Mouse (Mus musculus): ENCODE results near the gene N4bp1. TPM values are rescaled to one million over a fixed set of nuclear protein-coding genes. Genes with fewer than 3 reads are reported as not detected.

N4bp1 gene
- polyA plus RNA-seq, 1 experiment from 2014 or later: 10.3 TPM

GRCm38 (mm10) chr8:86870771-86871170 lies 14.3 kb downstream of the N4bp1 start:
- Histone ChIP-seq H3K4me3 (no peak overlapping the region), H3K36me3 (replicated peaks) (peaks cover 11% of the 10 kb centered on the region), H3K9me3 (no peaks in the 10 kb centered on the region), H3K4me1 (no peaks in the 10 kb centered on the region), H3K27ac (replicated peaks) (no peak overlapping the region), H3K27me3 (replicated peaks; ENCODE audit: low read depth, poor library complexity, severe bottlenecking) (no peaks in the 10 kb centered on the region)
- WGBS: 91% methylated on average over 2 of the region's 2 CpGs
- no peak for DNase-seq (ENCODE audit: low spot score)

- Histone ChIP-seq H3K27me3 (replicated peaks; ENCODE audit: low read depth, poor library complexity, severe bottlenecking) (no peaks in the 10 kb centered on the region), H3K9me3 (no peaks in the 10 kb centered on the region), H3K4me3 (no peak overlapping the region), H3K36me3 (replicated peaks) (peaks cover 6% of the 10 kb centered on the region), H3K27ac (replicated peaks) (no peak overlapping the region), H3K4me1 (no peaks in the 10 kb centered on the region)
- WGBS: 95% methylated on average over 3 of the region's 3 CpGs
- DNase-seq (ENCODE audit: low spot score): no peak
These were observed 17.0 kb downstream of the N4bp1 start for GRCm38 (mm10) chr8:86868041-86868440.

DNA sequence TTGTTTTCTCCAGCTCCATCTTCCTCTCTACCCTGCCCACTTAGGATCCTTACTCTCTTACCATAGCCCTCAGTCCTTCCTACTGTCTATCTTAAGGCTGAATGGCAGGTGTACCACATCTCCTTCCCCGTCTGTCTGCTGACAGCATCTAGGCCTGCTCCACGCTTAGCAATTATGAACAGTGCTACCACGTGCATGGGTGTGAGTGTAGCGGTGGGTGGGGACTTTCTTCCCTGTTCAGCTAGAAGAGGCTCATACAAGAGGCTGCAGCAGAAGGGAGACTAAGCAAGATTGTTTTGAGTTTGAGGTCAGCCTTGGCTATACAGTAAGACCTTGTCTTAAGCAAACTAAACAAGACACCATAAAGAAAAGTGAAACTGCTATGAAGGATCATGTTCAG lies 20.3 kb downstream of the N4bp1 start:
- Histone ChIP-seq H3K4me3 (no peak overlapping the region), H3K27ac (replicated peaks) (no peak overlapping the region), H3K36me3 (replicated peaks) (peaks cover 22% of the 10 kb centered on the region), H3K9me3 (no peaks in the 10 kb centered on the region), H3K4me1 (no peaks in the 10 kb centered on the region; the same call in 1 of the 2 replicates), H3K27me3 (replicated peaks; ENCODE audit: low read depth, poor library complexity, severe bottlenecking) (no peaks in the 10 kb centered on the region)
- 88% methylated on average over 4 of the region's 4 CpGs for WGBS
- DNase-seq (ENCODE audit: low spot score): no peak

- no peaks in the 10 kb centered on the region for H3K27me3 ChIP-seq (replicated peaks; ENCODE audit: low read depth, poor library complexity, severe bottlenecking)
- no peak for DNase-seq (ENCODE audit: low spot score)
- no peaks in the 10 kb centered on the region for H3K9me3 ChIP-seq
- WGBS: 86% methylated on average over 4 of the region's 4 CpGs
- H3K27ac ChIP-seq (replicated peaks): no peak overlapping the region
- peaks cover 38% of the 10 kb centered on the region for H3K36me3 ChIP-seq (replicated peaks)
- peaks cover under 1% of the 10 kb centered on the region; the same call in 1 of the 2 replicates for H3K4me1 ChIP-seq
- no peak overlapping the region for H3K4me3 ChIP-seq
These were observed 22.2 kb downstream of the N4bp1 start for GRCm38 (mm10) chr8:86862837-86863236.

GRCm38 (mm10) chr8:86862155-86862816 lies 22.8 kb downstream of the N4bp1 start:
- H3K4me1 ChIP-seq: peaks cover 4% of the 10 kb centered on the region; the same call in 1 of the 2 replicates
- WGBS: 89% methylated on average over 3 of the region's 3 CpGs
- H3K36me3 ChIP-seq (replicated peaks): peaks cover 42% of the 10 kb centered on the region
- H3K4me3 ChIP-seq: no peak overlapping the region
- H3K9me3 ChIP-seq: no peaks in the 10 kb centered on the region
- H3K27me3 ChIP-seq (replicated peaks; ENCODE audit: low read depth, poor library complexity, severe bottlenecking): no peaks in the 10 kb centered on the region
- no peak overlapping the region for H3K27ac ChIP-seq (replicated peaks)
- no peak for DNase-seq (ENCODE audit: low spot score)

DNA sequence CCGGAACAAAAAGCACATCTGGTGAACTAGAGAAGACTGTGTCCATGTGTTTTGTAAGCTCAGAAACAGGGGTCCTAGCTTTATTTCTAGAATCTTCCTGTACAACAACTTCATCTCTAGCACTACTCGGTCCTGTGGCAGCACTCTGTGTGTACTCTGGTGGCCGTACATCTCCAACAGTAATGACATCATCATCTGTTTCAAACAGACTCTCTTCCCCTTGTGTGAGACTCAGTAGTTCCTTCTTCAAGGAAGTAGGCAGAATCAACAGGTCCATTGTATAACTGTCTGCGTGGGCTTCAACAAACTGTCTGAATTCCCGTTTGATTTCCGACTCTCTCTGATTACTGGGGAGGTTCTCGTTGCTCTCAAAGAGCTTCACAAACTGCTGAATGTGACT lies 23.5 kb downstream of the N4bp1 start:
- Histone ChIP-seq H3K36me3 (replicated peaks) (peaks cover 47% of the 10 kb centered on the region), H3K9me3 (no peaks in the 10 kb centered on the region), H3K4me3 (no peak overlapping the region), H3K4me1 (peaks cover 4% of the 10 kb centered on the region; the same call in 1 of the 2 replicates), H3K27ac (replicated peaks) (no peak overlapping the region), H3K27me3 (replicated peaks; ENCODE audit: low read depth, poor library complexity, severe bottlenecking) (no peaks in the 10 kb centered on the region)
- WGBS: 65% methylated on average over 7 of the region's 7 CpGs
- no peak for DNase-seq (ENCODE audit: low spot score)

- 91% methylated on average over 7 of the region's 7 CpGs for WGBS
- no peak for DNase-seq (ENCODE audit: low spot score)
- Histone ChIP-seq H3K9me3 (no peaks in the 10 kb centered on the region), H3K36me3 (replicated peaks) (peaks cover 76% of the 10 kb centered on the region), H3K4me1 (peaks cover 19% of the 10 kb centered on the region), H3K27me3 (replicated peaks; ENCODE audit: low read depth, poor library complexity, severe bottlenecking) (no peaks in the 10 kb centered on the region), H3K4me3 (no peak overlapping the region), H3K27ac (replicated peaks) (no peak overlapping the region)
These were observed 28.8 kb downstream of the N4bp1 start for GRCm38 (mm10) chr8:86856248-86856647.

DNA sequence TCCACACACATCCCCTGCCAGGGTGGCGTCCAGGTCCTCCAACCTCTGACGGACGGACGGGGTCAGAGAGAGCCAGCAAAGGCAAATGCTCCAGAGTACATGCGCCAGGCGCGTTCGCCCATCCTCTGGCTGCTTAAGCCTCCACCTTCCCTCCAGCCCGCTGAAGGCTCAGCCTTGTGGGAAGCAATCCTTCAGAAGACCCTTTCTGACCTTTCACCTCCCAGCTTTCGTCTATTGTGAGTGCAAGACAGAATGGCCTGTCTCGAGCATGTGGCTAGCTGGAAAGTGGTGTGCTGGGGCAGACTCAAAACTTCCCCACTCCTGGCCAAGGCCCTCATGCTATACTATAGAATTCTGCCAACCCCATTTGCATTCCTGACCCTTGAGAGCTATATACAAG lies 30.4 kb downstream of the N4bp1 start:
- Histone ChIP-seq H3K36me3 (replicated peaks) (peaks cover 76% of the 10 kb centered on the region), H3K9me3 (no peaks in the 10 kb centered on the region), H3K27ac (replicated peaks) (no peak overlapping the region; the same call in 1 of the 2 replicates), H3K4me3 (no peak overlapping the region), H3K27me3 (replicated peaks; ENCODE audit: low read depth, poor library complexity, severe bottlenecking) (no peaks in the 10 kb centered on the region), H3K4me1 (peaks cover 19% of the 10 kb centered on the region)
- peak; percentile 16 for DNase-seq (ENCODE audit: low spot score)
- WGBS: 56% methylated on average over 11 of the region's 11 CpGs

- peaks cover 75% of the 10 kb centered on the region for H3K36me3 ChIP-seq (replicated peaks)
- WGBS: 82% methylated on average over 2 of the region's 2 CpGs
These were observed 31.1 kb downstream of the N4bp1 start for GRCm38 (mm10) chr8:86853989-86854373.

GRCm38 (mm10) chr8:86853266-86853988 lies 31.6 kb downstream of the N4bp1 start:
- Histone ChIP-seq H3K4me1 (peaks cover 19% of the 10 kb centered on the region), H3K27ac (replicated peaks) (no peak overlapping the region), H3K36me3 (replicated peaks) (peaks cover 75% of the 10 kb centered on the region), H3K4me3 (no peak overlapping the region), H3K27me3 (replicated peaks; ENCODE audit: low read depth, poor library complexity, severe bottlenecking) (no peaks in the 10 kb centered on the region), H3K9me3 (no peaks in the 10 kb centered on the region)
- no peak for DNase-seq (ENCODE audit: low spot score)
- WGBS: 94% methylated on average over 8 of the region's 8 CpGs

More at GRCm38 (mm10) chr8:86853989-86854373, 31.1 kb downstream of the N4bp1 start:
- no peaks in the 10 kb centered on the region for H3K9me3 ChIP-seq
- no peak overlapping the region for H3K4me3 ChIP-seq
- DNase-seq (ENCODE audit: low spot score): no peak
- no peaks in the 10 kb centered on the region for H3K27me3 ChIP-seq (replicated peaks; ENCODE audit: low read depth, poor library complexity, severe bottlenecking)
- peaks cover 19% of the 10 kb centered on the region for H3K4me1 ChIP-seq
- H3K27ac ChIP-seq (replicated peaks): no peak overlapping the region

- H3K4me3 ChIP-seq: no peak overlapping the region
- no peaks in the 10 kb centered on the region for H3K9me3 ChIP-seq
- DNase-seq (ENCODE audit: low spot score): no peak
- H3K27ac ChIP-seq (replicated peaks): no peak overlapping the region
- peaks cover 78% of the 10 kb centered on the region for H3K36me3 ChIP-seq (replicated peaks)
- WGBS: 97% methylated on average over 3 of the region's 3 CpGs
- peaks cover 20% of the 10 kb centered on the region for H3K4me1 ChIP-seq
- no peaks in the 10 kb centered on the region for H3K27me3 ChIP-seq (replicated peaks; ENCODE audit: low read depth, poor library complexity, severe bottlenecking)
These were observed 32.6 kb downstream of the N4bp1 start for GRCm38 (mm10) chr8:86852491-86852890.

DNA sequence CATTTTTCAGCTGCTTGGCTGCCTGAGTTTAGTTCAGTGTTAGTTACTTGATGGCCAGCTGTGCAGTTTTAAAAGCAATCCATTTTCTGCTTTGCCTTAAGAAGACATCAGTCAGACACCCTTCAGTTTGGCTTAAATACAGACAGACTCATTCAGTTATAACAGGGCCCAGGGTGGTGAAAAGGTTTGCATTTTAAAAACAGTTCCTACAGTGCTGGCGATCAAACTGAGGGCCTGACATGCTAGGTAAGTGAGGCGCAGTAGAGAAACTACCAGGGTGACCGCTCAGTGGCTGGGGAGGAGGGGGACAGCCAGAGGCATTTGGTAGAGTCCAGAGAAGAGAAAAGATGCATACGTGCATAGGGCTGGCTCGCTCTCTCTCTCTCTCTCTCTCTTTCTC lies 36.2 kb downstream of the N4bp1 start:
- DNase-seq (ENCODE audit: low spot score): no peak
- Histone ChIP-seq H3K9me3 (no peaks in the 10 kb centered on the region), H3K4me3 (no peak overlapping the region), H3K27ac (replicated peaks) (no peak overlapping the region), H3K4me1 (peaks cover 9% of the 10 kb centered on the region; the same call in 1 of the 2 replicates), H3K36me3 (replicated peaks) (peaks cover 88% of the 10 kb centered on the region), H3K27me3 (replicated peaks; ENCODE audit: low read depth, poor library complexity, severe bottlenecking) (no peaks in the 10 kb centered on the region)
- 90% methylated on average over 5 of the region's 5 CpGs for WGBS

DNA sequence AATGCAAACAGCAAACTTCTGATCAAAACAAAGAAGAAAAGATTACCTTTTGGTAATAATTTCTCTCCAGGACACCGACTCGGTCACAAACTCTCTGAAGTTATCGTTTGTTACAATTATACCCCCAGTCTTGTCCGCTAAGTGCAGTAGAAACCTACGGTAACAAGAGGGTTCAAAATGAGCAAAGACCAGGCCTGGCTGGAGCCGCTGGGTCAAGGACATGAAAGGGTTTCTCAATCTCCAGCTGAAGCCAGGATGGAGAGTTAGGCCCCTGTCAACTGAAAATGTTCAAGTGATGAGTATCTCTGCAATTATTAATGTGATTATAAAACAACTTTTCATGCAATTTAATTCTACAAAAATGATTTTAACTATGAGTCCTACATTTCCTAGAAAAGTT lies 36.7 kb downstream of the N4bp1 start:
- no peaks in the 10 kb centered on the region for H3K27me3 ChIP-seq (replicated peaks; ENCODE audit: low read depth, poor library complexity, severe bottlenecking)
- H3K4me3 ChIP-seq: no peak overlapping the region
- peaks cover 9% of the 10 kb centered on the region; the same call in 1 of the 2 replicates for H3K4me1 ChIP-seq
- WGBS: 88% methylated on average over 6 of the region's 6 CpGs
- H3K36me3 ChIP-seq (replicated peaks): peaks cover 88% of the 10 kb centered on the region
- H3K9me3 ChIP-seq: no peaks in the 10 kb centered on the region
- no peak overlapping the region for H3K27ac ChIP-seq (replicated peaks)
- no peak for DNase-seq (ENCODE audit: low spot score)
